Mouse (Mus musculus): ENCODE data around the gene Ssc4d.

The Ssc4d gene

DNA sequence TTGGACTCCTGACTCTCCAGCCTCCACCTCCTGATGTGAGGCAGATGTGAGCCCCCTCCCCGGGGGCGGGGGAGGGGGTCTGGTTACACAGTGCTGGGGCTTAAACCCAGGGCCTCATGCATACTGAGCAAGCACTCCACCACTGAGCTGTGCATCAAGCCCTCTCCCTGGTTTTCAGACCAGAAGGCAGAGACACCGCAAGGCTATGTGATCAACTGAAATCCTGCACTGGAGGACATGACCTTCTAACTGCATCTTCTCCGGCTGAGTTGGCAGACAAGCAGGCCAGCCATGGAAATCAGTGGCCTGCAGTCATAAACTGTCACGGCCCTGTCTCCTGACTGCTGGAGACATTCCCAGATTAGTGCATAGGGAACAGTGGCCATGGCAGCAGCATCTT, 33.7 kb downstream of the Ssc4d start:
- DNase-seq (ENCODE audit: low read depth), result no peak

DNA sequence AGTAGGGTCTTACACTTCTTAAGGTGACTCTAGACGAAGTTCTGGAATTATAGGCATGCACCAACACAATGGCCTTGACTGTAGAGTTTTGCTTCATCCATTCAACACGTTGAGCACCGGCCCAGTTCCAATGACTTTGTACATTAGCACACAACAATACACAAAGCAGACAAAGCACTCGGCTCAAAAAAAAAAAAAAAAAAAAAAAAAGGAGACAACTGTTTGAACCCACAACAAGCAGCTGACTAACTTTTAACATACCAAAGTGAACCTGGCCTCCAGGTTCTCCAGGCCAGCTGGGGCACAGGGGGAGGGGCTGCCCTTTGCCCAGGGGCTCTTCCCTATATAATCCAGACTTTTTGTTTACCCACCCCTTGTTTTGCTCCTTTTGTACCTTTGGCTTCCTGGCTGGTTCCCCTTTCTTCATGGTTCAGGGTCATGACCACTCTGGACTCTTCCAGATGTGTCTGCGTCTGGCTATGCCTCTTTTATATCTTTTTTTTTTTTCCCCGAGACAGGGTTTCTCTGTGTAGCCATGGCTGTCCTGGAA, 38.6 kb downstream of the Ssc4d start:
- no peak for DNase-seq (ENCODE audit: low read depth)

DNA sequence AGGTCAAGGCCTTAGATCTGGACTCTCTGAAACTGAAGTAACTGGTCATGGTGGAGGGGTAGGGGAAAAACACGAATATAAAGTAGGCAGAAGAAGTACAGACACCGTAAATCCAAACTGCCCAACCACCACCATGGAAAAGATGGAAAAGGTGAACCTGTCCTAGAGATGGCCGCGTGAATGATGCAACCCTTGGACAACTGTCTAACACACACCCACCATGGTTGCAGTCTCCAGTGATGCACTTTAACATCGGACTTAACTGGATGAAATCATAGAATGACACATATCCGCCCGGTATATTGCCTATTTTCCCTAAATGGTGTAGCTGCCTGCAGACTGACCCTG, 39.2 kb downstream of the Ssc4d start:
- DNase-seq (ENCODE audit: low read depth), result peak; percentile 80

DNA sequence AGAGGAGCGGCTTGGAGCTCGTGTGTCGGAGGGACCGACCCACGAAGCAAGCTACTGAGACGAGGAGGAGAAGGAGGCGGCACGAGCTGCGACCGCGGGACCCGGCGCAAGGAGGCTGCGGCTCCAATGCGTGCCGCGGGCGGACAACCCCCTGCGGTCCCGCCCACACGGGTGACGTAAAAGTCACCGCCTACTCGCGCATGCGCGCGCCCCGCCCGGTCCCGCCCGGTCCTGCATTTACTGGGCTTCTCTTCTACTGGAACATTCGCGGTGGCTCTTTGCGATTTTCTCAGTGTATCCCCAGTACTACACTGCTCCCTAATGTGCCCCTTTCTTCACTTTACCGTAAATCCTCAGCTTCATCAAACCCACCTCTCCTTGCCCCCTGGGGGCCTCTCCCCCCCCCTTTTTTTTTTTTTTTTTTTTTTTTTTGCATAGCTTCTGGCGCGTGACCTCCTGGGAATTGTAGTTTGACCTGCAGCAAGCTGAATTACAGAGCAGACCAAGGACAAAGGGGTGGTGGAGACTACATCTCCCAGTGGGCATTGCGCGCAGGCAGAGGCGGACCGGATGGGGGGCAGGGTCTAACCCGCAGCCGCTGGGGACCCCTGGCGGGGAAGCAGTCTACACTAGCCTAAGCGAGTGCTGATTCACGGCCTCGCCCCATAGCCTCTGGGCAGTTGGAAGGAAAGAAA, 39.7 kb downstream of the Ssc4d start, which contains the start of gene Ywhag:
TSS of gene Ywhag (minus strand) at position 136 of the 695 bp plus-strand sequence.
- DNase-seq (ENCODE audit: low read depth), result peak; percentile 98

DNA sequence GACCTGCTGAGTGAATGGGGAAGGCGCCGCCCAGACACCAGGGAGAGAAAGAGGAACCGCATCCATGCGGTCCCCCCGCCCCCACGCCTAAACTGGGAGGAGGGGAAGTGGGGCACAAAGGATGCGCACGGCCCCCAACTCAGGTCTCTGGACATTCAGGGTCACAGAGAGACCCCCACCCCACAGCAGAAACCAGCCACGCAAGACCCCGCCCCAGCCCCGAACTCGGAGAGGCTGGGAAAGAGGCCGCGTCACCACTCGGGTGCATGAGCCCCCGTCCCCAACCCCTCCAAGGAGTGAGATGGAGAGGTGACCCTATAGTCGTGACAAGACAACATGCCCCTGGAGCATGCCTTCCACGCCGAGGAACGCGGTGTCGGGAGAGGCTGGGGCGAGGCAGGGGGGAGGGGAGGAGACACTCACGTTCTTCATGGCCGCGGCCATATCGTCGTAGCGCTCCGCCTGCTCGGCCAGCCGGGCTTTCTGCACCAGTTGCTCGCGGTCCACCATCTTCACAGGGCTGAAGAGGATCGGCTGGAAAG, 40.4 kb downstream of the Ssc4d start:
- DNase-seq (ENCODE audit: low read depth), result peak; percentile 76

DNA sequence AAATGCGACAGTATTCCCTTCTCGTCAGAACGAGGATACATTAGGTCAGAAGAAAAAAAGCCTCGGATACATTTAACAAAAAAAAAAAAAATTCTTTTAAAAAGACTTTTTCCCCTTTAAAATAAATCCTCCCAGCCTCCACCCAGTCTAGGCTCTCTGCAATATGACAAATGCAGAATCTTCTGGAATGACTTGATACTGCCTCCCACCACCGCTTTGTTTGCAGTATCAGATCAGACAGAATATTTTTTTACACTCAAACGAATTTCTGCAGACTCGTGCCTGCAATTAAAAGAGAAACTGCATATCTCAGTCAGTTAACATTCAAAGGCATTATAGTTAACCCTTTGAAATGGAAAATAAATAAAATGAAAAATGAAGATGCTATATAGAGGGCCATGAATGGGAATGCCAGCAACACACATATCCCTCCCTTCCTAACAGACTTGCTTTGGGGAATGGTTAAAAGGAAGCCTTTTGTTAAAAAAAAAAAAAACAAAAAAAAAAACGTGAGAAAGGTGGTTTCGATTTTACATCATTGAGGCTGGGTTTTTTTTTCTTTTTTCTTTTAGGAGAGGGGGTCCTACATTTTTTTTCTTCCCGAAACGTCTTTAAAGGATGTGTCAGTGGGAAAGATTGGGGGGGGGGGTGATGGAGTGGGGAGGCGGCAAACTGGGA, 41.0 kb downstream of the Ssc4d start:
- DNase-seq (ENCODE audit: low read depth), result no peak

DNA sequence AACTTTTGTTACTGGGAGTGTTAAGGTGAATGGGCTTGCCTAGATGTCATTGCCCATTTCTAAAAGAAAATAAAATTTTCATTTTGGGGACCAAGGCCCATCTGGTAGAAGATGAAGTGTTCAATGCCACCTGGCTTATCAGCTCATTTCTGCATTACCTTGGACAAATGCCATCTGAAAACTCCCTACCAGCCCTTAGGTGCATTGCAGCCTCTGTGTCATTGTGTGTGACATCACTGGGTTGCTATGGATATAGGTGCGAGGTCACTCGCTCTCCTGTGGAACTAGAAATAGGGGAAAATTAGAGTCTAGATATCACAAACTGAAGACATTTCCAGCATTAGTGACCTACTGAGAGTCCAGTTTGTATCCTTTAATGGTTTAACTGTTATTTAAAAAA, 42.0 kb downstream of the Ssc4d start:
- DNase-seq (ENCODE audit: low read depth), result peak; percentile 34

DNA sequence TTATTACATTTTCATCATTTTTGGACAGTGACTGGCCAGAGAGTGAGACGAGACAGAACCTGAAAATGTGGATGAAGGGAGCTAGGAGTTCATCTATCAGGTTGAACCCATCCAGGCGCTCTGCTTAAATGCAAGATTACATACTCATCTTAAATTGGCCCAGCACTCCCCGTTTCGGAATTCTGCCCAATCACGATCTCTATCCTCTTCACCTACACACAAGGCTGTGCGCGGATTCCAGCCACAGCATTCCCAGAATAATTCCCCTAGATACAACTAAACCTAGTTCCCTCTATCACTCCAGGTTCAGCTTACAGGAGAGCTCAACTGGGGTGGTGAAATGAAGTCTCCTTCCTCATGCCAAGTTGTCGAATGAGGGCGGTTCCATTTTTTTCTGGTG, 42.8 kb downstream of the Ssc4d start:
- no peak for DNase-seq (ENCODE audit: low read depth)

DNA sequence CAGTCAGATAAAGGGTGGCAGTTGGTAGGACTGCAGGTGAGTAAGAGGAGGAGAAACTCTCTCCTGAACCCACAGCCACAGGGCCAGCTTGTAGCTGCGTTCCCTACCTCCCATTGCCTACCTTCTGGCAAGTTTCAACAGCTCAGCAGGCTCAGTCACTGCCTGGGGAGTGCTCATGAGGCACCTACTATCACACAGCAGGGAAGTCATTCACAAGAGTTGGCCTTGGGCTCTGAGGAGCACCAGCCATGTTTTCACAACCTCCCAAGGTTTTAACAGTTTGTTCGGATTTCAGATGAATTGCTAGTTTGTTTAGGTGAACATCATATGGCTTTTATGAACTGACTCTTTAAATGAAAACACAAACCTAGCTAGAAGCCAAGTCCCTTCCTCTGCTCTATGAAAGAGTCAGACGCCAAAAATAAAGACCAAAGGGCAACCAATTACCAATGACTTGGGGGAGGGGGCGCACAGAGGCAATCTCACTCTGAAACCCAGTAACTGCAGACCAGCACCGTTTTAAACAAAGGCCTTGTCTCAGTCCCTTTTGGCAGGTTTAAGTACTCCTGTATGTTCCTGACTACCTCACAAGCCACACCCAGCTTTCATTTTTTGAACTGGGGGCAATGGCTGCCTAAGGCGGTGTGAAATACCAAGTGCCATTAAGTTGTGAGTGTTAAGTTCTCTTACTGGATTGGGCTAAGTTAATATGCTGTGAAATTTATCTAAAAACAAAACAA, 44.5 kb downstream of the Ssc4d start:
- no peak for DNase-seq (ENCODE audit: low read depth)

DNA sequence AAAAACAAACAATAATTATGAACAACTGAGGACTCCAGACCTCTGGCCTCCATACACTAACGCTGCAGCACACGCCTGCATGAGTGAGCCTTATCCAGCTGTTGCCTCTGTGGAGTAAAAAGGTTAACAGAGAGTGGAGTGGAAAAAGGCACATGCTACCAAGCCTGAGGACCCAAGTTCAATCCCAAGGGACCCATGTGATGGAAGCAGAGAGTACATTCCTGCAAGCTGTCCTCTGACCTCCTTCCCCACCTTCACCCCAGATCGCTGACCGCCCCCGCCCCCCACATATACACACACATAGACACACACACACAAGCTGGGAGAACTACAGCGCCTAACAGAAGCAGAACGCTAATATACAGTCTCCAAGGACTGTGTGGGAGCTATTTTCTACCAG, 50.4 kb downstream of the Ssc4d start:
- no peak for DNase-seq (ENCODE audit: low read depth)

DNA sequence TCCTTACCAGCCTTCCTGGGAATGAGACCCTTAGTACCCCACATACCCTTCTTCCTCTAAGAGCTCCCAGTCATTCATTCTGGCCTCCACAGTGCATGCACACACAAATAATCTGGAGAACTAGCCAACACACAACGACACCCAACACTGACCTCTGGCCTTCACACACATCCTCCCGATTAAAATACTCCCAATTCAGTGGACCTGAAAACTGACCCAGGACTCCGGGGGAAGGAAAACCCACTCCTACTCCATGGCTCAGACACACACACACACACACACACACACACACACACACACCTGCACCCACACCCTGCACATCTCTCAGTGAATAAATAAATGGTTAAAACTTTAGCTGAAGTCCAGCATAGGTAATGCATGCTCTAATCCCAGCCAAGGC, 54.4 kb downstream of the Ssc4d start:
- no peak for DNase-seq (ENCODE audit: low read depth)

DNA sequence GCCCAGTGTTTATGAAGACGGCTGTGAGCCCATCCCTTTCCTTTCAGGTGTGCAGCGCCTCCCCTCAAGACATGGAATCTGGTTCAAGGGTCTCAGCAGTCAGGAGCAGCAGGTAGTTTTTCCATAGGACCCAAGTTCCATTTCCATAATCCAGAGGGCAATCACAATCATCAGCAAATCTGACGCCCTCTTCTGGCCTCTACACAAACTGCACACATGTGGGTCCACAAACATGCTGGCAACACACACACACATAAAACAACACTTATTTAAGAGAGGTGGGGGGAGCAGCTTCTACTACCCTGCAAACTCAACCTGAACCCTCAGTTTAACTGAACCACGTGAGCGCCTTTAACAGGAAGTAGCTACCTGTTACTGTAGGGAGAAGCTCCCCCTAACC, 55.7 kb downstream of the Ssc4d start:
- DNase-seq (ENCODE audit: low read depth), result no peak

DNA sequence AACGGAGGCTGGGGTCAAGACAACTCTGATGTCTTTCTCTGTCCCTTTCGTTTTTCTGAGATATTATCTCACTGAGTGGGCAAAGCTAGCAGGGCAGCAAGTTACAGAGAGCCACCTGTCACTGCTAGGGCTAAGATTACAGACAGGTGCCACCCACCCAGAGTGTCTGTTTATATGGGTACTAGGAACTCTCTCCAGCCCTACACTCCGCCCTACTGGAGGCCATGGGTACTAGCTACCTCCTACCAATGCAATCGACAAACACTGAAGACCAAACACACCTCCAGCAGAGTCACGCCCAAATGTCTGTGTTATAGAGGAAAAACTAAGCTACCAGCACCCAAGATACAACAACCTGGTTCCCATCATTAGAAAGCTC, 56.3 kb downstream of the Ssc4d start:
- no peak for DNase-seq (ENCODE audit: low read depth)

DNA sequence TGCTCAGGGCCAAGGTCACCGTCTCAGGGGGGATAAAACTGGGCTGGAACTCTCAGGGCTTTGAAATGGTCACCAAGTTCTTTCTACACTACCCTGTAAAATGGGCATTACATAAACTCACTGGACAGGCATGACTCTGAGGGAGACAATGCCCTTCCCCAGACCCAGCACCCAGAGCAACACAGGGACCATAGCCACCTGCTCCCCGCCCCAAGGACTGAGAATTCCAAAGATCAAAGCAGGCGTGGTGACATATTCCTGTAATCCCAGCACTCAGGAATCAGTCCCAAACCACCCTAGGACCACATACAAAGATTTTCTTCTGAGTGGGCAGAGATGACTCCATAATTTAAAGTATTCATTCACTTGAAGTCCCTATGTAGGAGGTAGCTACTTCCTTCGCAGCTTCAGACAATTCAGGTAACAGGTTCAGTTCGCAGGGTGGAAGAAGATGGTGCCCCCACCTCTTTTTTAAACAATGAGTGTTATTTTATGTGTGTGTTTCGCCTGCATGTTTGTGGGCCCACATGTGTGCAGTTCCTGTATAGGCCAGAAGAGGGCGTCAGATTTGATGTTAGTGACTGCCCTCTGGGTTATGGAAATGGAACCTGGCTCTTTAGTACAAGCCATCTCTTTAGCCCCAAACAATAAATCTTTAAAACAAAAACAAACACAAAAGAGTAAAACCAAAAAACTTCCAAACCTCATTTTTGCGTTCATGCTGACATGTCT, 56.8 kb downstream of the Ssc4d start:
- no peak for DNase-seq (ENCODE audit: low read depth)

DNA sequence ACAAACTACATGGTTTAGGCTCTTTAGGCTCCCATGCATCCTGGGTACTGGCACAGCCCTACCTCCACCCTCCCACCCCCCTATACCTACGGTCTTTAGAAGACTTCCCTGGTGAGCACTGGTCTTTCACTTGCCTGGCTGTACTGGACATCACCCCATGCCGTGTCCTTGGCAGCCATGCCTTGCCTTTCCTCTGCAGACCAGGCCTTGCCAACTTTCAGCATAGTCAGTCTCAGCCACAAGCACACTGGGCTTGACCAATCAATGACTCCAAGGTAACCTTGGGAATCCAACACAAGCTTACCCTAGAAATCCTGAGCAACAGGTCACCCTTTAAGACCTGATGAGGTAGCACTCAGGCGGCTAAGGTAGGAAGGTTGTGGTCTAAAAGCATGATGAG, 57.7 kb downstream of the Ssc4d start:
- DNase-seq (ENCODE audit: low read depth), result no peak

DNA sequence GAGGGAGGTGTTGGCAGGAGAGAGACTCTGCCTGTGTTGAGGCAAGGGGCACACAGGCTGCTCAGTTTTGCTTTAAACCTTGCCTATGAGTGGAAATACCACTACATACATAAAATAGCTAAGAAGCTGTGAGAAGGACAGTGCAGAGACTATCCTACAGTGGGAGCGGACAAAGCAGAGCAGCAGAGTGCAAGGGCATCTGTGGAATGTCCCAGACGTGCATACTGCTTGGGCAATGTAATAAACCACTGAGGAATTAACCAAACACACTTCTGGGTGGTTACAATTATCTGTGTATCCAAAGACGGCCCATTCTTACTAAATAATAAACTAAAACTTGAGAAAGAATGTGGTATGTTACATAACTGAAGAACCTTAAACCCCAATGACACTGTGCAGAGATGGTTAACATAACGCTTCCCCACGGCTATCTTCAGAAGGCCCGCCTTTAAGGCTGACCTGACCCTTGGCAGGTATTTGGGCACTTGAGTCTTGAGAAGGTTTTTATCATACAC, 58.2 kb downstream of the Ssc4d start:
- DNase-seq (ENCODE audit: low read depth), result no peak

DNA sequence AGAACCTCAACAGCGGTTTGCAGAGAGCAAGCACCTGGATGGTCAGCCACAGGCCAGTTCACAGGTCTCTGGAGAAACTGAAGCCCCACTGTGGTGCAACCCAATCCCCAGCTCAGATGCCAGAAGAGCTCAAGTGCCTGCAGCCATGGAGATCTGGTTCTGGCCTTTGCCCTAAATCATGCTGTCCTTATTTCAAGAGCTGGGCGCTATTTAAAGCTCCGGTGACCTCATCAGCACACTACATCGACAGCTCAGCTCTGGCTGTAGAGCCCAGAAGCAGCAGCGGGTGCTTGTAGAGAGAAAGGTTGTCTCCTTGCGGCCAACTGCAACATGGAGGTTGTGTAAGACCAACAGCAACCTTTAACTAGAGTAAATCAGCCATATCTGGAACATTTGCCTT, 60.2 kb downstream of the Ssc4d start:
- DNase-seq (ENCODE audit: low read depth), result peak; percentile 68

DNA sequence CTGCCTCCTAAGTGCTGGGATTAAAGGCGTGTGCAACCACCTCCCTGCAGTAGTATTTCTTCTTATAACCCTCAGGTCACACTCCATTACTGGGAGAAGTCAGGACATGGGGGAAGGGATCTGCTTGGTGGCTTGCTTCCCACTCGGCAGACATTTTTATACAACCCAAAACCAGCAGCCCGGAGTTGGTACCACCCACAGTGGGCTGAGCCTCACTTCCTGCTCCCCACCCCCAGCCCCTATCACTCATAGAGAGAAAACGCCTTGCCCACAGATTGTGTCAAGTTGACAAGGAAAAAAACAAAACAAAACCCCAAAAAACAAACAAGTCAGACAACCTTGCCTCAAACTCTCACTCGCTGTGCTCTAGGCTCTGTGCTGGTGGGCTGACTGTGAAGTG, 61.1 kb downstream of the Ssc4d start:
- no peak for DNase-seq (ENCODE audit: low read depth)

DNA sequence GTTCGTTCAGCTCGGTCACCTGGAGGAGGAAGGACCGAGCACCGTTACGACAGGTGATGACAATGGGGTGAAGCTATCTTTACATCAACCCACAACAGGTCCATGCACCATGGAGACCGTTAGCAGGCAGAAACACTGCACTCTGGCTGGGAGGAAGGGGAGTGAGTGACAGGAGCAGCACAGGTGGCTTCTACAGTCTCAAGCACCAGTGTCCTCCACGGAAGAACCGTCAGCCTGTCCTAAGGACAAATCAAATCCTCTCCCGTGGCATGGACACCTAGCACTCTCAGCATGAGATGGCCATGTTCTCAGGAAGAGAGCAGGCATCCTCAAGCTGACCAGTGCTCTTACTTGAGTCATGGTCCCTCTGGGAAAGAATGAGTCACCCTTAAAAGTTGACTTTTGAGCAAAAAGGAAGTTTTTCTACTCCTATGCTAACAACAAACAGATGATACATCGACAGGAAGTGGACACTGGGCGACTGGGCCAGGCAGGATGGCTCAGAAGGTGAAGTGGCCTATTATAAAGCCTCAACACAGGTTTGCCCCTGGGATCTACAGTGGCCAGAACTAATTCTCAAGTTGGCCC, 62.6 kb downstream of the Ssc4d start:
- peak; percentile 86 for DNase-seq (ENCODE audit: low read depth)

DNA sequence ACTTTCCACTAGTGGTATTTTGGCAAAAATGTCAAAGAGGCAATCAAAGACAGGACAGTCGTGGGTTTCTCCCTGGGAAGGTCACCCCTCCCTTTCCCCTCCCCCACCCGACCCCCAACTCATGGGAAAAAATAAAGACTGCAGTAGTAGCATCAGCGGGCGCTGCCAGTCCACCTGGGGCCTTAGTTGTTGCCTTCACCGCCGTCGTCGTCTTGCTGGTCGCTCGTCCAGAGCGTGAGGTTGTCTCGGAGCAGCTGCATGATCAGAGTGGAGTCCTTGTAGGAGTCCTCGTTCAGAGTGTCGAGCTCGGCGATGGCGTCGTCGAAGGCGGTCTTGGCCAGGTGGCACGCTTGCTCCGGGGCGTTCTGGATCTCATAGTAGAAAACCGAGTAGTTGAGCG, 63.5 kb downstream of the Ssc4d start:
- no peak for DNase-seq (ENCODE audit: low read depth)
